Mouse (Mus musculus): ENCODE measurements around the gene Thsd7b.

- no peak for TF ChIP-seq POLR2A (IDR thresholded peaks at IDR 0.05; ENCODE audit: low read depth, low read length)
- no peak for TF ChIP-seq CTCF (IDR thresholded peaks at IDR 0.05; ENCODE audit: borderline replicate concordance, insufficient read depth, low read length)
Measured at GRCm38 (mm10) chr1:130245563-130245962, 972.5 kb downstream of the Thsd7b start.

Measured in embryonic fibroblast, embryonic 13.5 days (primary cell).